Comparison of ENCODE assay signal across 17 mouse cellular contexts in genomic region chr5:114101873-114102272, GRCm38 (mm10). TPM values are rescaled to one million over a fixed set of nuclear protein-coding genes. Genes with fewer than 3 reads are reported as not detected.
DNase-seq lines count a peak whose midpoint lies in the region.
"Had no signal": no experiment of that assay in that cellular context is flagged by ENCODE, and none has a peak within 500 bp of the region (broad histone marks: within the 10 kb centered on the region; RNA-seq: fewer than 3 reads in every experiment).

No protein-coding gene starts in this region.

- DNase-seq in cerebellum, adult 18-20 months = peak; percentile 41 to 46
- no peak for DNase-seq in cerebellum, postnatal 14 days
- peak; percentile 38 to 60 for DNase-seq in cerebellum, postnatal 25 days
- DNase-seq in cerebellum, adult 11 months = no peak
- peak; percentile 67 for DNase-seq in layer of hippocampus, adult 9-11 months
- no peak for DNase-seq in layer of hippocampus, postnatal 10 days (ENCODE audit: low spot score in 2 of 2)
- peak; percentile 79 for DNase-seq in brain, adult 2 months (ENCODE audit: low read depth, low spot score)
- DNase-seq in spleen, postnatal 36 days (ENCODE audit: low spot score in 2 of 2) = no peak
- DNase-seq: adrenal gland, postnatal 25 days; gastrocnemius, postnatal 14 days; heart, adult 2 months; heart, postnatal 14 days; kidney, adult 2 months had no signal

RNA-seq across cellular contexts. Expression of gene Svop, which starts 10.5 kb away (rescaled TPM):
- total RNA-seq in layer of hippocampus, postnatal 10 days (2021) = 100 to 1,000 TPM; 134 to 141 TPM
- total RNA-seq: common myeloid progenitor, adult 5-6 weeks; gastrocnemius, adult 18-20 months; gastrocnemius, postnatal 14 days; heart, adult 2 months; hematopoietic stem cell, adult 5-6 weeks; MEL had no signal

RNA-seq across cellular contexts. Expression of gene Alkbh2, which starts 26.1 kb away (rescaled TPM):
- total RNA-seq in layer of hippocampus, postnatal 10 days (2021) = 1 to 10 TPM; 4.1 to 5.5 TPM

RNA-seq across cellular contexts. Expression of gene Ung, which starts 28.3 kb away (rescaled TPM):
- 1 to 10 TPM; 4.3 to 5.4 TPM for total RNA-seq in layer of hippocampus, postnatal 10 days (2021)

RNA-seq across cellular contexts. Expression of gene Usp30, which starts 36.6 kb away (rescaled TPM):
- total RNA-seq in layer of hippocampus, postnatal 10 days (2021) = 10 to 100 TPM; 25.3 to 32.8 TPM

RNA-seq across cellular contexts. Expression of gene Acacb, which starts 44.5 kb away (rescaled TPM):
- 1 to 10 TPM; 4.9 to 5.5 TPM for total RNA-seq in layer of hippocampus, postnatal 10 days (2021)

Comparison
In these comparisons a context has a peak if more than half of its experiments do, and no peak if none do; other contexts are left out.
1. DNase-seq: peak in cerebellum, adult 18-20 months (2 of 2), cerebellum, postnatal 25 days (2 of 2), layer of hippocampus, adult 9-11 months (single experiment) and brain, adult 2 months (single experiment); none in cerebellum, postnatal 14 days (0 of 2), cerebellum, adult 11 months (single experiment), layer of hippocampus, postnatal 10 days (0 of 2) and spleen, postnatal 36 days (0 of 2).